Mouse (Mus musculus): Measurements from ENCODE around the gene Sgk1. TPM values are rescaled to one million over a fixed set of nuclear protein-coding genes. Genes with fewer than 3 reads are reported as not detected.

Gene Sgk1
- polyA plus RNA-seq, 1 experiment from 2014 or later: 27.4 TPM

GRCm38 (mm10) chr10:21993515-21994373 is 111.8 kb downstream of the Sgk1 start:
- Histone ChIP-seq H3K27ac (replicated peaks; ENCODE audit: low read depth, low read length) (peak overlapping the region; percentile 53; the same call in 1 of the 2 replicates), H3K4me2 (ENCODE audit: low read depth, severe bottlenecking) (peak overlapping the region; percentile 66), H3K27me3 (ENCODE audit: control insufficient read depth, insufficient read depth, low read length) (no peaks in the 10 kb centered on the region), H3K9ac (ENCODE audit: low read length) (peak overlapping the region; percentile 76), H3K4me1 (ENCODE audit: control insufficient read depth, insufficient read depth, low read length) (no peaks in the 10 kb centered on the region), H3K4me3 (ENCODE audit: low read depth, low read length) (peak overlapping the region; percentile 50), H3K36me3 (ENCODE audit: control insufficient read depth, insufficient read depth, low read length) (no peaks in the 10 kb centered on the region), H3K9me3 (ENCODE audit: control insufficient read depth, low read length) (no peaks in the 10 kb centered on the region)
- whole genome bisulfite sequencing: 0% methylated on average over 59 of the region's 60 CpGs
- ATAC-seq (ENCODE audit: insufficient number of reproducible peaks, low FRiP score, low TSS enrichment, low read depth) (peak; percentile 64), DNase-seq (ENCODE audit: low spot score) (peak; percentile 76)

GRCm38 (mm10) chr10:21994431-21994914 is 112.5 kb downstream of the Sgk1 start:
- DNase-seq (ENCODE audit: low spot score) (peak; percentile 94), ATAC-seq (ENCODE audit: insufficient number of reproducible peaks, low FRiP score, low TSS enrichment, low read depth) (peak; percentile 93)
- Histone ChIP-seq H3K27me3 (ENCODE audit: control insufficient read depth, insufficient read depth, low read length) (no peaks in the 10 kb centered on the region), H3K9ac (ENCODE audit: low read length) (peak overlapping the region; percentile 76), H3K27ac (replicated peaks; ENCODE audit: low read depth, low read length) (peak overlapping the region; percentile 53; the same call in 1 of the 2 replicates), H3K36me3 (ENCODE audit: control insufficient read depth, insufficient read depth, low read length) (no peaks in the 10 kb centered on the region), H3K4me1 (ENCODE audit: control insufficient read depth, insufficient read depth, low read length) (no peaks in the 10 kb centered on the region), H3K4me2 (ENCODE audit: low read depth, severe bottlenecking) (peak overlapping the region; percentile 66), H3K9me3 (ENCODE audit: control insufficient read depth, low read length) (no peaks in the 10 kb centered on the region), H3K4me3 (ENCODE audit: low read depth, low read length) (peak overlapping the region; percentile 50)
- under 1% methylated on average over 40 of the region's 40 CpGs for WGBS

GRCm38 (mm10) chr10:21995221-21995620 is 113.2 kb downstream of the Sgk1 start:
- H3K36me3 ChIP-seq (ENCODE audit: control insufficient read depth, insufficient read depth, low read length): no peaks in the 10 kb centered on the region
- H3K4me3 ChIP-seq (ENCODE audit: low read depth, low read length): peak overlapping the region; percentile 50
- no peaks in the 10 kb centered on the region for H3K9me3 ChIP-seq (ENCODE audit: control insufficient read depth, low read length)
- H3K27ac ChIP-seq (replicated peaks; ENCODE audit: low read depth, low read length): no peak overlapping the region
- H3K27me3 ChIP-seq (ENCODE audit: control insufficient read depth, insufficient read depth, low read length): no peaks in the 10 kb centered on the region
- no peak overlapping the region for H3K9ac ChIP-seq (ENCODE audit: low read length)
- no peaks in the 10 kb centered on the region for H3K4me1 ChIP-seq (ENCODE audit: control insufficient read depth, insufficient read depth, low read length)
- DNase-seq (ENCODE audit: low spot score) (peak; percentile 65), ATAC-seq (ENCODE audit: insufficient number of reproducible peaks, low FRiP score, low TSS enrichment, low read depth) (no peak)
- H3K4me2 ChIP-seq (ENCODE audit: low read depth, severe bottlenecking): peak overlapping the region; percentile 66
- 14% methylated on average over 12 of the region's 12 CpGs for WGBS

- Histone ChIP-seq H3K27ac (replicated peaks; ENCODE audit: low read depth, low read length) (no peak overlapping the region), H3K4me2 (ENCODE audit: low read depth, severe bottlenecking) (peak overlapping the region; percentile 5; the same call in 1 of the 2 replicates), H3K4me1 (ENCODE audit: control insufficient read depth, insufficient read depth, low read length) (no peaks in the 10 kb centered on the region), H3K9me3 (ENCODE audit: control insufficient read depth, low read length) (no peaks in the 10 kb centered on the region), H3K27me3 (ENCODE audit: control insufficient read depth, insufficient read depth, low read length) (no peaks in the 10 kb centered on the region), H3K9ac (ENCODE audit: low read length) (no peak overlapping the region), H3K4me3 (ENCODE audit: low read depth, low read length) (no peak overlapping the region; the same call in 1 of the 2 replicates), H3K36me3 (ENCODE audit: control insufficient read depth, insufficient read depth, low read length) (no peaks in the 10 kb centered on the region)
- peak; percentile 87 for DNase-seq (ENCODE audit: low spot score)
- WGBS: 69% methylated on average over 11 of the region's 11 CpGs
- no peak for ATAC-seq (ENCODE audit: insufficient number of reproducible peaks, low FRiP score, low TSS enrichment, low read depth)
Measured at GRCm38 (mm10) chr10:21995661-21996308, 113.8 kb downstream of the Sgk1 start.

- H3K27ac ChIP-seq (replicated peaks; ENCODE audit: low read depth, low read length): no peak overlapping the region
- no peak overlapping the region for H3K4me3 ChIP-seq (ENCODE audit: low read depth, low read length)
- no peaks in the 10 kb centered on the region for H3K27me3 ChIP-seq (ENCODE audit: control insufficient read depth, insufficient read depth, low read length)
- 92% methylated on average over 14 of the region's 14 CpGs for WGBS
- H3K9me3 ChIP-seq (ENCODE audit: control insufficient read depth, low read length): no peaks in the 10 kb centered on the region
- H3K4me1 ChIP-seq (ENCODE audit: control insufficient read depth, insufficient read depth, low read length): no peaks in the 10 kb centered on the region
- H3K9ac ChIP-seq (ENCODE audit: low read length): no peak overlapping the region
- ATAC-seq (ENCODE audit: insufficient number of reproducible peaks, low FRiP score, low TSS enrichment, low read depth) (no peak), DNase-seq (ENCODE audit: low spot score) (no peak)
- H3K4me2 ChIP-seq (ENCODE audit: low read depth, severe bottlenecking): no peak overlapping the region; the same call in 1 of the 2 replicates
- H3K36me3 ChIP-seq (ENCODE audit: control insufficient read depth, insufficient read depth, low read length): no peaks in the 10 kb centered on the region
Measured at GRCm38 (mm10) chr10:21996660-21997447, 114.9 kb downstream of the Sgk1 start.

GRCm38 (mm10) chr10:21997550-21998204 is 115.7 kb downstream of the Sgk1 start:
- Histone ChIP-seq H3K4me2 (ENCODE audit: low read depth, severe bottlenecking) (no peak overlapping the region), H3K4me3 (ENCODE audit: low read depth, low read length) (no peak overlapping the region), H3K4me1 (ENCODE audit: control insufficient read depth, insufficient read depth, low read length) (no peaks in the 10 kb centered on the region), H3K27me3 (ENCODE audit: control insufficient read depth, insufficient read depth, low read length) (no peaks in the 10 kb centered on the region), H3K36me3 (ENCODE audit: control insufficient read depth, insufficient read depth, low read length) (no peaks in the 10 kb centered on the region), H3K27ac (replicated peaks; ENCODE audit: low read depth, low read length) (no peak overlapping the region), H3K9me3 (ENCODE audit: control insufficient read depth, low read length) (no peaks in the 10 kb centered on the region), H3K9ac (ENCODE audit: low read length) (no peak overlapping the region)
- 94% methylated on average over 12 of the region's 12 CpGs for WGBS
- DNase-seq (ENCODE audit: low spot score) (no peak), ATAC-seq (ENCODE audit: insufficient number of reproducible peaks, low FRiP score, low TSS enrichment, low read depth) (no peak)

GRCm38 (mm10) chr10:21998503-21999180 is 116.7 kb downstream of the Sgk1 start:
- Histone ChIP-seq H3K27me3 (ENCODE audit: control insufficient read depth, insufficient read depth, low read length) (no peaks in the 10 kb centered on the region), H3K4me2 (ENCODE audit: low read depth, severe bottlenecking) (no peak overlapping the region), H3K4me3 (ENCODE audit: low read depth, low read length) (no peak overlapping the region), H3K4me1 (ENCODE audit: control insufficient read depth, insufficient read depth, low read length) (no peaks in the 10 kb centered on the region), H3K27ac (replicated peaks; ENCODE audit: low read depth, low read length) (no peak overlapping the region), H3K9ac (ENCODE audit: low read length) (no peak overlapping the region), H3K36me3 (ENCODE audit: control insufficient read depth, insufficient read depth, low read length) (no peaks in the 10 kb centered on the region), H3K9me3 (ENCODE audit: control insufficient read depth, low read length) (no peaks in the 10 kb centered on the region)
- 85% methylated on average over 28 of the region's 28 CpGs for WGBS
- DNase-seq (ENCODE audit: low spot score): peak; percentile 10
- no peak for ATAC-seq (ENCODE audit: insufficient number of reproducible peaks, low FRiP score, low TSS enrichment, low read depth)
